Mouse (Mus musculus) duodenum, adult 2 months (tissue): ENCODE results near the gene Nfic. TPM values are rescaled to one million over a fixed set of nuclear protein-coding genes. Genes with fewer than 3 reads are reported as not detected.

Experiments used
- polyA plus RNA-seq: library from polyadenylated mRNA; depleted of rRNA; stranded (reverse); fragments of >200 nt; gene quantifications from 2 replicates; pipeline ENCODE4 v1.2.3, GENCODE M21; 2012; ENCODE audit warnings: low replicate concordance; rRNA removed

Nfic gene
- polyA plus RNA-seq: 14.0 and 23.5 TPM in 2 replicates

GRCm38 (mm10) chr10:81455181-81455895, at the start of gene Nfic:
Nfic (minus strand) TSS chr10:81455635.

GRCm38 (mm10) chr10:81500032-81500431, 44.6 kb upstream of the Nfic start, which contains the start of gene S1pr4:
S1pr4 (minus strand) TSS chr10:81500132.

GRCm38 (mm10) chr10:81496264-81496901, 40.9 kb upstream of the Nfic start, which contains the start of gene Ncln:
Ncln (minus strand) TSS chr10:81496392.

GRCm38 (mm10) chr10:81482533-81482889, 27.1 kb upstream of the Nfic start, which contains the start of gene Celf5:
Celf5 (minus strand) TSS chr10:81482709.

GRCm38 (mm10) chr10:81392781-81393185, 62.7 kb downstream of the Nfic start, which contains the start of gene Smim24:
Smim24 (plus strand) TSS chr10:81393051.

GRCm38 (mm10) chr10:81388505-81389055, 66.9 kb downstream of the Nfic start, which contains the start of gene Gm48552:
Gm48552 (plus strand) TSS chr10:81389005.

GRCm38 (mm10) chr10:81383802-81384604, 71.4 kb downstream of the Nfic start, which contains the start of the genes Dohh and Gm48551:
Dohh (plus strand) TSS chr10:81384428.
Gm48551 (plus strand) TSS chr10:81384466.

GRCm38 (mm10) chr10:81377793-81378552, 77.5 kb downstream of the Nfic start, which contains the start of gene Fzr1:
Fzr1 (minus strand) TSS chr10:81378516.

GRCm38 (mm10) chr10:81365672-81366476, 89.6 kb downstream of the Nfic start, which contains the start of gene 4930404N11Rik:
4930404N11Rik (minus strand) TSS chr10:81365816.

GRCm38 (mm10) chr10:81356991-81357844, 98.2 kb downstream of the Nfic start, which contains the start of gene Mfsd12:
Mfsd12 (plus strand) TSS chr10:81357491.

GRCm38 (mm10) chr10:81350351-81351063, 104.9 kb downstream of the Nfic start, which contains the start of gene Hmg20b:
Hmg20b (minus strand) TSS chr10:81350480.

Other genes starting within 250 kb of the Nfic start
- 0.55 and 0.60 TPM in 2 replicates for gene Atcay, start 224.8 kb downstream of the Nfic start, polyA plus RNA-seq
- gene Zfr2, start 222.5 kb downstream of the Nfic start, polyA plus RNA-seq: 9.4 and 11.0 TPM in 2 replicates
- gene Matk, start 202.7 kb downstream of the Nfic start, polyA plus RNA-seq: 6.3 and 7.7 TPM in 2 replicates
- gene Mrpl54, start 188.7 kb downstream of the Nfic start, polyA plus RNA-seq: 168 and 195 TPM in 2 replicates
- 133 and 217 TPM in 2 replicates for gene Apba3, start 188.7 kb downstream of the Nfic start, polyA plus RNA-seq
- gene Tjp3, start 164.1 kb downstream of the Nfic start, polyA plus RNA-seq: 181 and 192 TPM in 2 replicates
- 40.1 and 52.6 TPM in 2 replicates for gene Pip5k1c, start 162.7 kb downstream of the Nfic start, polyA plus RNA-seq
- 18.0 and 21.0 TPM in 2 replicates for gene Cactin, start 134.5 kb downstream of the Nfic start, polyA plus RNA-seq
- 10.9 and 12.5 TPM in 2 replicates for gene Tbxa2r, start 126.9 kb downstream of the Nfic start, polyA plus RNA-seq
- gene Gipc3, start 112.4 kb downstream of the Nfic start, polyA plus RNA-seq: 1.3 and 1.4 TPM in 2 replicates
- 221 and 244 TPM in 2 replicates for gene Hmg20b, start 105.2 kb downstream of the Nfic start, polyA plus RNA-seq
- gene Mfsd12, start 98.1 kb downstream of the Nfic start, polyA plus RNA-seq: 14.7 and 31.5 TPM in 2 replicates
- 9.2 and 36.1 TPM in 2 replicates for gene 4930404N11Rik, start 89.8 kb downstream of the Nfic start, polyA plus RNA-seq
- 85.3 and 131 TPM in 2 replicates for gene Fzr1, start 77.1 kb downstream of the Nfic start, polyA plus RNA-seq
- 83.2 and 110 TPM in 2 replicates for gene Dohh, start 71.2 kb downstream of the Nfic start, polyA plus RNA-seq
- gene Gm48551, start 71.2 kb downstream of the Nfic start, polyA plus RNA-seq: 1.3 and 3.5 TPM in 2 replicates
- gene Gm48552, start 66.6 kb downstream of the Nfic start, polyA plus RNA-seq: 4.4 and 4.7 TPM in 2 replicates
- gene Smim24, start 62.6 kb downstream of the Nfic start, polyA plus RNA-seq: 6,225 and 12,735 TPM in 2 replicates
- gene Celf5, start 27.1 kb upstream of the Nfic start, polyA plus RNA-seq: 3.8 and 8.4 TPM in 2 replicates
- gene Ncln, start 40.8 kb upstream of the Nfic start, polyA plus RNA-seq: 449 and 530 TPM in 2 replicates
- gene S1pr4, start 44.5 kb upstream of the Nfic start, polyA plus RNA-seq: 1.6 and 4.8 TPM in 2 replicates
- gene Gna15, start 68.6 kb upstream of the Nfic start, polyA plus RNA-seq: 1.3 and 1.6 TPM in 2 replicates
- gene Gna11, start 89.6 kb upstream of the Nfic start, polyA plus RNA-seq: 397 and 652 TPM in 2 replicates
- 1,935 and 3,654 TPM in 2 replicates for gene Aes, start 103.9 kb upstream of the Nfic start, polyA plus RNA-seq
- 18.3 and 66.9 TPM in 2 replicates for gene Tle2, start 118.9 kb upstream of the Nfic start, polyA plus RNA-seq
- 6.1 and 27.7 TPM in 2 replicates for gene Tle6, start 145.4 kb upstream of the Nfic start, polyA plus RNA-seq
- 0.40 and 0.58 TPM in 2 replicates for gene BC025920, start 150.6 kb upstream of the Nfic start, polyA plus RNA-seq
- gene Sirt6, start 172.2 kb upstream of the Nfic start, polyA plus RNA-seq: 33.5 and 36.6 TPM in 2 replicates
- 12.7 and 25.7 TPM in 2 replicates for gene Ankrd24, start 172.9 kb upstream of the Nfic start, polyA plus RNA-seq
- gene Gm10778, start 193.4 kb upstream of the Nfic start, polyA plus RNA-seq: not detected in 2 replicates
- gene Zfp433, start 249.2 kb upstream of the Nfic start, polyA plus RNA-seq: not detected in 2 replicates